In the genomic region with DNA sequence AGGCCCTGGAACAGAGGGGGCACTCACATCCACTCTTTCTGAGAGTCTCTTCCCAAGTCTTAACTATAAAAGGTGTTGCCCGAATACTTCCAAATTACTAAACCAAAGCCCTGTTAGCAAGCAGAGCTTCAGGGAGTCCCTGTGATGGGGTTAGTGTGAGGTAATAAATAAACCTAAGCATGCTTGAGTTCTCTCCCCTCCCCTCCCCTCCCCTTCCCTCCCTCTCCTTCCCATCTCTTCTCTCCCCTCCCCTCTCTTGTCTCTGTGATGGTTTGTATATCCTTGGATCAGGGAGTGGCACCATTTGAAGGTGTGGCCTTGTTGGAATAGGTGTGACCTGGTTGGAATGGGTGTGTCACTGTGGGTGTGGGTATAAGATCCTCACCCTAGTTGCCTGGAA, we compare ENCODE assay signal across 5 mouse cellular contexts.
A peak's percentile ranks its signal among the peaks of the same experiment; 100 is the strongest.
DNase-seq lines count a peak whose midpoint lies in the region; TF ChIP-seq lines count a peak whose summit lies in the region.
"Not testable (repeated sequence)": the region's sequence is repeated elsewhere in the genome, so short reads cannot be mapped to it uniquely, and the experiment has no call there.

No protein-coding gene starts in this region.

- not testable (repeated sequence) for H3K9me3 ChIP-seq in ES-Bruce4 (replicated peaks; ENCODE audit: control insufficient read depth, insufficient read depth, low read length, poor library complexity, severe bottlenecking)

- peak overlapping the region; percentile 34 for H3K27ac ChIP-seq in ES-Bruce4 (ENCODE audit: insufficient read depth, low read length)

- not testable (repeated sequence) for H3K4me3 ChIP-seq in ES-Bruce4 (ENCODE audit: low read depth, low read length)

- TF ChIP-seq CTCF in ES-Bruce4 (IDR thresholded peaks at IDR 0.05; ENCODE audit: low read depth, low read length): not testable (repeated sequence)

- H3K27me3 ChIP-seq in ES-Bruce4 (ENCODE audit: control insufficient read depth, insufficient read depth, low read length, poor library complexity, severe bottlenecking): not testable (repeated sequence)

- TF ChIP-seq EP300 in ES-Bruce4 (IDR thresholded peaks at IDR 0.05; ENCODE audit: insufficient read depth, low read depth, low read length): not testable (repeated sequence)

- not testable (repeated sequence) for H3K36me3 ChIP-seq in ES-Bruce4 (ENCODE audit: control insufficient read depth, insufficient read depth, low read length, poor library complexity, severe bottlenecking)

- not testable (repeated sequence) for TF ChIP-seq POLR2A in ES-Bruce4 (IDR thresholded peaks at IDR 0.05; ENCODE audit: insufficient read depth, low read length)

- peak; percentile 49 for DNase-seq in ES-CJ7 (ENCODE audit: low read depth, low spot score)
- peak; percentile 65 for DNase-seq in R1 (ENCODE audit: low read depth, low spot score)
- DNase-seq in ZHBTc4 (ENCODE audit: low read depth, low spot score): peak; percentile 52
- DNase-seq in heart, adult 11 months: peak; percentile 30

- H3K9ac ChIP-seq in ES-Bruce4 (ENCODE audit: low read depth, poor library complexity, severe bottlenecking): not testable (repeated sequence)

- not testable (repeated sequence) for H3K4me1 ChIP-seq in ES-Bruce4 (ENCODE audit: control insufficient read depth, insufficient read depth, low read length)
